Mouse (Mus musculus) spleen, adult 2 months (tissue): ENCODE data around the gene Hist1h2af. TPM values are rescaled to one million over a fixed set of nuclear protein-coding genes. Genes with fewer than 3 reads are reported as not detected.

Source experiments
- DNase-seq, 2 experiments: peaks; one replicate each; pipeline versions ENCODE4 v3.0.0 to v3.0.0-alpha.2; 2012 to 2021; ENCODE audit warnings: low spot score in 2 of 2, low read depth in 1 of 2
- H3K27ac ChIP-seq: fragments of 200-500 bp; 2 replicates; pipeline ENCODE4 v1.5.1; 2012; ENCODE audit warnings: low read length, inconsistent platforms; ENCODE audit not compliant: insufficient read depth
- H3K27me3 ChIP-seq: fragments of 200-500 bp; 2 replicates; pipeline ENCODE4 v1.6.1; 2012; ENCODE audit warnings: mild to moderate bottlenecking, moderate library complexity, low read length, inconsistent platforms; ENCODE audit not compliant: control insufficient read depth, insufficient read depth
- H3K36me3 ChIP-seq: fragments of 200-500 bp; 2 replicates; pipeline ENCODE4 v1.6.1; 2012; ENCODE audit warnings: mild to moderate bottlenecking, low read length, inconsistent platforms; ENCODE audit not compliant: control insufficient read depth, insufficient read depth
- H3K4me1 ChIP-seq: fragments of 200-500 bp; 2 replicates; pipeline ENCODE4 v1.6.1; 2011; ENCODE audit warnings: inconsistent platforms; ENCODE audit not compliant: control insufficient read depth, insufficient read depth, insufficient read length
- H3K4me3 ChIP-seq: fragments of 200-500 bp; 2 replicates; pipeline ENCODE4 v1.5.1; 2011; ENCODE audit warnings: mild to moderate bottlenecking, inconsistent platforms; ENCODE audit not compliant: insufficient read depth, insufficient read length; ENCODE audit errors: extremely low read depth
- CTCF ChIP-seq: fragments of 200-500 bp; IDR thresholded peaks from 2 replicates; pipeline ENCODE4 v1.5.1; 2011; ENCODE audit warnings: mild to moderate bottlenecking, inconsistent platforms; ENCODE audit not compliant: insufficient read depth, insufficient read length, insufficient replicate concordance; ENCODE audit errors: extremely low read depth
- POLR2A ChIP-seq: fragments of 200-500 bp; IDR thresholded peaks from 2 replicates; pipeline ENCODE4 v1.6.1; 2011; ENCODE audit warnings: low read depth, low read length, inconsistent platforms
- WGBS: fragments of 180-500 bp; shearing (Covaris S2); methylation state at CpG from one replicate; pipeline ENCODE4 v1.1.7; 2018; 5-methylcytosine and 5-hydroxymethylcytosine counted together
- polyA plus RNA-seq: library from polyadenylated mRNA; depleted of rRNA; stranded (reverse); fragments of >200 nt; gene quantifications from 2 replicates; pipeline ENCODE4 v1.2.3, GENCODE M21; 2012

Hist1h2af gene
- polyA plus RNA-seq, 1 experiment, result 733 TPM

GRCm38 (mm10) chr13:23515281-23515680 is 18.4 kb upstream of the Hist1h2af start:
- Histone ChIP-seq H3K36me3 (no peaks in the 10 kb centered on the region), H3K4me3 (no peak overlapping the region), H3K4me1 (no peaks in the 10 kb centered on the region), H3K27me3 (no peaks in the 10 kb centered on the region), H3K27ac (no peak overlapping the region)
- no peak for TF ChIP-seq CTCF
- TF ChIP-seq POLR2A, result no peak
- DNase-seq, result no peak
- 86% methylated on average over 5 of the region's 5 CpGs for WGBS

- TF ChIP-seq CTCF (no peak), POLR2A (no peak)
- H3K27me3 ChIP-seq, result no peaks in the 10 kb centered on the region
- DNase-seq, result no peak
- WGBS, result 72% methylated on average over 15 of the region's 15 CpGs
- H3K36me3 ChIP-seq, result no peaks in the 10 kb centered on the region
- H3K27ac ChIP-seq, result no peak overlapping the region
- H3K4me1 ChIP-seq, result no peaks in the 10 kb centered on the region
- H3K4me3 ChIP-seq, result no peak overlapping the region
Measured at GRCm38 (mm10) chr13:23515826-23516620, 17.7 kb upstream of the Hist1h2af start.

DNA sequence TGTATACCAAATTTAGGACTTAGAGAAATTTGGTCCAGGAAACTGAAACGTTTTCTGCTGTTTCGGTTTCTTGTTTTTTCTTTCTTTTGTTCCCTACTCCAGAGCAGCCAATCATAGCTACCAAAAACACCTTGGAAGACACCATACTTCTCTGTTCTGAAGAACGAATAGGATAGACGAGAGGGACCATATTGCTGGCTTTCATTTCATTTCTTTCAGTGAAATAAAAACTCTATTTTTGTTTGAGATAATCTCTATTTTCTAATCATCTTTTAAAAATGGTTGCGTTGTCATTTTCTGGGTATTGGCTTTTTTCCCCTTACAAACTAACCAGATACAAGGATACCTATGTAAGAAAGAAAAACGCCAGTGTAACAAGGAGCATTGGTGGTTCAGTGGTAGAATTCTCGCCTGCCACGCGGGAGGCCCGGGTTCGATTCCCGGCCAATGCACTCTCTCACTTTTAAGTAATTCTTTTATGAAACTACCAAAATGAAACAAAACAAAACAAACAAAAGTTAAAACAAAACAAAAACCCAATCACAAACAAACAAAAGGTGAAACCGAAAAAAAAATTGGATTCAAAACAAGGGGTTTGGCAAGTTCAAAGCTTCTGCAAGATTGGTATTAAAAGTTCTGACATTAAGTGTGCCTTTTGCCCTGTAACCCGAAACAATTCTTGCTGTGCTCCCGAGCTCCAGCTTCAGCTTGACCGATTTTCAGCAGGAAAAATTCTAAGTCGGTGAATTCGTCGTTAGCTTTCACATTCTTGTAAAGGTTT is 16.7 kb upstream of the Hist1h2af start:
- Histone ChIP-seq H3K27ac (no peak overlapping the region), H3K36me3 (no peaks in the 10 kb centered on the region), H3K27me3 (no peaks in the 10 kb centered on the region), H3K4me1 (no peaks in the 10 kb centered on the region), H3K4me3 (peak overlapping the region; percentile 66)
- under 1% methylated on average over 19 of the region's 19 CpGs for WGBS
- peak; percentile 64 to 65 for DNase-seq
- TF ChIP-seq CTCF (no peak), POLR2A (no peak)

DNA sequence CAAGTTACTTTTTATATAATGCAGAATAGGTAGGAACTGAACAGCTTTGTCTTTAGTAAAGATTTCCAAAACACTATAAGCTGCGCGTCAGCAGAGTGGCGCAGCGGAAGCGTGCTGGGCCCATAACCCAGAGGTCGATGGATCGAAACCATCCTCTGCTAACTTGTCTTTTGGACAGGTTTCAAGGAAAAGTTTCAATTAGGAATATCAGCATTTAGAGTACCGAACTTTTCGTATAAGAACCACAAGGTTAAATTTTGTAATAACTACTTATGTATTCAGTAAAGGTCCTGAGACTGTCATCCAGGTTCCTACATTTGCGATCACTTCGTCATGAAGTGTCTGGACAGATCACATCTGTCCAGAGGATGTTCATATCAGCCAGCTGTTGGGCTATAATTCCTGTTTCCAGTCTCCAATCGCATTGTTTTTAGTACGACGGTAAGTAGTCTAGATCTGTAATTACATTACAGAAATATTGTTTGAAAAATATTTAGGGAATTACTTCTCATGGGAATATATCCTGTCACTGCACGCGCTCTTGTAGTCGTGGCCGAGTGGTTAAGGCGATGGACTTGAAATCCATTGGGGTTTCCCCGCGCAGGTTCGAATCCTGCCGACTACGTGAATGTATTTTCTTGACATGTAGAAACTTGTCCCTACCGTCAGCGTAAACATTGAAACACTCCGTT is 16.0 kb upstream of the Hist1h2af start:
- Histone ChIP-seq H3K27me3 (no peaks in the 10 kb centered on the region), H3K36me3 (no peaks in the 10 kb centered on the region), H3K4me1 (no peaks in the 10 kb centered on the region), H3K27ac (no peak overlapping the region), H3K4me3 (peak overlapping the region; percentile 66)
- TF ChIP-seq CTCF (no peak), POLR2A (no peak)
- under 1% methylated on average over 27 of the region's 27 CpGs for WGBS
- DNase-seq, result peak; percentile 71 to 77

DNA sequence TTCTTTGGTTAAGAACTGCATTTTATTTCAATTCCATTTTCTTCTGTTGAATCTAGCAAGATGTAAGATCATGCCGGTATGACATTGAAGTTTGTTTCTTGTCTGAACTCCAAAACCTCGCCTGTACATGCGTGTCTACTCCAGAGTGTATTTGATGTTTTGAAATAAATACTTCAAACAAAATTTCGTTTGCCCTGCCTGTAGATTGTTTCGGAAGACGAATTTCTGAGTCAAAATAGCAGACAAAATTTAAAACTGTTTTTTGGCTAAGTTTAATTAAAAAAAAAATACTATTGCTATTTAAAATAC is 15.5 kb upstream of the Hist1h2af start:
- H3K4me1 ChIP-seq, result no peaks in the 10 kb centered on the region
- DNase-seq, result no peak
- no peak overlapping the region for H3K27ac ChIP-seq
- TF ChIP-seq CTCF, result no peak
- no peak for TF ChIP-seq POLR2A
- H3K4me3 ChIP-seq, result peak overlapping the region; percentile 44; the same call in 1 of the 2 replicates
- H3K36me3 ChIP-seq, result no peaks in the 10 kb centered on the region
- H3K27me3 ChIP-seq, result no peaks in the 10 kb centered on the region
- WGBS, result under 1% methylated on average over 6 of the region's 6 CpGs

GRCm38 (mm10) chr13:23518885-23519284 is 14.8 kb upstream of the Hist1h2af start:
- H3K36me3 ChIP-seq, result no peaks in the 10 kb centered on the region
- TF ChIP-seq CTCF, result no peak
- no peak for TF ChIP-seq POLR2A
- DNase-seq, result peak; percentile 66 to 69
- no peaks in the 10 kb centered on the region for H3K27me3 ChIP-seq
- WGBS, result under 1% methylated on average over 6 of the region's 6 CpGs
- no peak overlapping the region for H3K4me3 ChIP-seq
- no peaks in the 10 kb centered on the region for H3K4me1 ChIP-seq
- no peak overlapping the region for H3K27ac ChIP-seq
